Mouse (Mus musculus) heart, postnatal 0 days (tissue): ENCODE data around the gene Casz1. TPM values are rescaled to one million over a fixed set of nuclear protein-coding genes. Genes with fewer than 3 reads are reported as not detected.

Experiments used
- ATAC-seq: fragments of 200-750 bp; cut with Nextera tagmentation; 2 replicates; pipeline ENCODE4 v1.8.0; 2017; ENCODE audit warnings: low read depth, moderate number of reproducible peaks, moderate library complexity; ENCODE audit not compliant: insufficient read depth
- DNase-seq: peaks from one replicate; pipeline ENCODE4 v3.0.0-alpha.2; 2016; ENCODE audit warnings: low spot score
- H3K27ac ChIP-seq: fragments of 300-500 bp; sonication (generic); 2 replicates; pipeline ENCODE4 v1.5.1; 2014; ENCODE audit warnings: low read depth, mild to moderate bottlenecking
- H3K27me3 ChIP-seq: fragments of 300-500 bp; sonication (generic); 2 replicates; pipeline ENCODE4 v1.6.1; 2014; ENCODE audit warnings: low read length, mixed read lengths; ENCODE audit not compliant: control insufficient read depth, insufficient read depth
- H3K36me3 ChIP-seq: fragments of 300-500 bp; sonication (generic); replicated peaks from 2 replicates; pipeline ENCODE4 v1.6.1; 2014; ENCODE audit warnings: low read length, mixed read lengths; ENCODE audit not compliant: control insufficient read depth, insufficient read depth
- H3K4me1 ChIP-seq: fragments of 300-500 bp; sonication (generic); 2 replicates; pipeline ENCODE4 v1.6.1; 2014; ENCODE audit warnings: antibody characterized with exemption; ENCODE audit not compliant: control insufficient read depth, insufficient read depth
- H3K4me2 ChIP-seq: fragments of 300-500 bp; sonication (generic); 2 replicates; pipeline ENCODE4 v1.6.1; 2014; ENCODE audit warnings: low read depth, mild to moderate bottlenecking, low read length, moderate library complexity
- H3K4me3 ChIP-seq: fragments of 300-500 bp; sonication (generic); 2 replicates; pipeline ENCODE4 v1.5.1; 2014; ENCODE audit warnings: low read depth, low read length
- H3K9ac ChIP-seq: fragments of 300-500 bp; sonication (generic); replicated peaks from 2 replicates; pipeline ENCODE4 v1.6.1; 2014; ENCODE audit warnings: low read depth, low read length, mixed read lengths
- H3K9me3 ChIP-seq: fragments of 300-500 bp; sonication (generic); replicated peaks from 2 replicates; pipeline ENCODE4 v1.6.1; 2016; ENCODE audit warnings: low read length; ENCODE audit not compliant: control insufficient read depth
- CTCF ChIP-seq: IDR thresholded peaks from 2 replicates; pipeline ENCODE4 v1.5.1; 2016; ENCODE audit warnings: antibody characterized with exemption, control low read depth, low read depth
- EP300 ChIP-seq: IDR thresholded peaks from 2 replicates; pipeline ENCODE4 v1.6.1; 2016; ENCODE audit warnings: antibody characterized with exemption, low read depth
- WGBS: fragments of 180-500 bp; shearing (Covaris S2); extraction: QIAGEN DNeasy Blood & Tissue Kit; methylation state at CpG from one replicate; pipeline ENCODE4 v1.1.7; 2014; 5-methylcytosine and 5-hydroxymethylcytosine counted together
- polyA plus RNA-seq: library from polyadenylated mRNA; unstranded; fragments of >200 nt; fragmentation: Nextera tagmentation; extraction: Ambion mirVana; gene quantifications from 2 replicates; pipeline ENCODE4 v1.2.1, GENCODE M21; 2015
- total RNA-seq: library from RNA; depleted of rRNA; stranded (reverse); fragments of >200 nt; gene quantifications from 2 replicates; pipeline ENCODE4 v1.2.3, GENCODE M21; 2014; ENCODE audit warnings: low replicate concordance

The Casz1 gene
- total and polyA plus RNA-seq, 2 experiments from 2014 or later, result 16.4 to 42.6 TPM

DNA sequence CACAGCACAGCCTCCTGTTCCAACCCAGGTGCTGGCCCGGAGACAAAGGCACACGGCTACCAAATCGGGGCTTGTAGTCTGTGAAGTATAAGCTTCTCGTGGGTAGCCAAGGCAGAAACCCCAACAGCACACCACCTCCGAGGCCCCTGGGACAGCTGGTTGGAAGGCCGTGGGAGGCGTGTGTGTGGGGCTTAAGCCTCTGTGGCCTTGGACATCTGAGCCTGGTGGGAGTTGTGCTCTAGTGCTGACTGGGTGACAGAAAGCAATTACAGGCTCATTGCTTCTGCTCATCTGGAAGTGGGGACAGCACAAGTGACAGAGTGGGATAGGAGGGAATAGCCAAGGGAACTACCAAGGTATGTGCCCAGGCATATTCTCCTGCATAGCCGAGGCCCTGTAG is 119.7 kb downstream of the Casz1 start:
- TF ChIP-seq CTCF (no peak), EP300 (no peak)
- Histone ChIP-seq H3K27me3 (no peaks in the 10 kb centered on the region), H3K4me2 (no peak overlapping the region), H3K9ac (no peak overlapping the region), H3K9me3 (no peaks in the 10 kb centered on the region), H3K36me3 (peaks cover under 1% of the 10 kb centered on the region; the same call in 1 of the 2 replicates), H3K27ac (peak overlapping the region; percentile 17; the same call in 1 of the 2 replicates), H3K4me3 (no peak overlapping the region), H3K4me1 (peaks cover 45% of the 10 kb centered on the region)
- no peak for ATAC-seq
- DNase-seq, result no peak
- WGBS, result 46% methylated on average over 8 of the region's 8 CpGs

DNA sequence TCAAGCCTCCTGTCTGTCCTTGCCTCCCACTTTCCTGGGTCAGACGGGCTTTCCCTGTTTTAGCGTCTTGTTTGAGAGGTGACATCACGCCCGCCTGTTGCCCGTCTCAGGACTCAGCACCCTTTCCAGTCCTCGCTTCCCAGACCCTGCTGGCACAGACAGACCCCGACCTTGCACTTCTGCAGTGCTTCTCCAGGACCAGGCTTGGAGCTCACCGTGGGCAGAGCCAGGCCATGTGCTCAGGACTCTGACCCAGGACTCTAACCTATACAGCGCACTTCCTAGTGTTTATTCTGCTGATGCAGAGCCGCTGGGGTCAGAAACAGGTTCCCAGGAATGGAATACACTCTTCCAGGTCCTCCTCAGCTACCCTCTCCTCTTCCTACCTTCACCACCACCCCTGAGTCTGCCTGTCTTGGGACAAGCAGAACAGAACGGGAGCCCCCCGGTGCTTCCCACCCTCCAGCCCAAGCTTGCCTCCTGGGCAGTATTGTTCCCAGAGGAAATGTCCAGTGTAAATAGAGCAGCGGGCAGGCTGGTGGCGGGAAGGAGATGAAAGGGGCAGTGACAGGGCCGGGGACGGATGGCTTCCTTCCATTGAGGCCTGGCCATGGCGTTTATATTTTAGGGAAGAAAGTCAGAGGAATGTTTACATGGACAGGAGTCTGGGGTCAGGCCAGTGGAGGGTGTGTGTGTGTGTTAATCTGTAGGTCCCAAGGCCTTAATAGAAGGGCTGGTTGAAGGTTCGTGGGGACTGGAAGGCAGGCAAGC is 121.5 kb downstream of the Casz1 start:
- H3K27ac ChIP-seq, result peak overlapping the region; percentile 32
- TF ChIP-seq CTCF (no peak), EP300 (no peak)
- H3K9me3 ChIP-seq, result no peaks in the 10 kb centered on the region
- H3K36me3 ChIP-seq, result peaks cover 5% of the 10 kb centered on the region; the same call in 1 of the 2 replicates
- H3K9ac ChIP-seq, result peak overlapping the region; percentile 10; the same call in 1 of the 2 replicates
- WGBS, result 28% methylated on average over 18 of the region's 18 CpGs
- no peak for ATAC-seq
- no peak overlapping the region for H3K4me3 ChIP-seq
- H3K4me1 ChIP-seq, result peaks cover 53% of the 10 kb centered on the region
- DNase-seq, result no peak
- no peaks in the 10 kb centered on the region for H3K27me3 ChIP-seq
- no peak overlapping the region for H3K4me2 ChIP-seq

DNA sequence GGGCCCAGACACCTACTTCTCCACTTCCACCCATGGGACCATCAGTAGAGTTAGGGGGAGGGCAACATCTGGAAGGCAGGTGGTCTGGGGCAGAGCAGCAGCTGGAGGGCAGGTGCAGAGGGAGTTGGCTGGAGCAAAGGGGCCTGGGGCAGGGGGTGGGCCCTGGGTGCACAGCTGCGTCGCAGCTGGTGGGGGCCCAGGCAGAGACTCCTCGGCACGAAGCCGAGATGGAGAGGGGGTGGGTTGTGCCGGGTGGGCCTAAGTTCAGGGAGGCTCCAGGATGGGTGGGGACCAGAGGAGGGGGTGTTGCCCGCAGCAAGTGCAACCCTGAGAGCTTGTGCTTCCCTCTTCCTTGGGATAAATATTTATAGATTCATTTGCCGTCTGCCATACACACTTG is 122.2 kb downstream of the Casz1 start:
- no peak for ATAC-seq
- 17% methylated on average over 8 of the region's 8 CpGs for WGBS
- DNase-seq, result no peak
- Histone ChIP-seq H3K4me3 (no peak overlapping the region), H3K4me2 (no peak overlapping the region), H3K9ac (peak overlapping the region; percentile 10), H3K4me1 (peaks cover 60% of the 10 kb centered on the region), H3K27me3 (no peaks in the 10 kb centered on the region), H3K27ac (peak overlapping the region; percentile 32; the same call in 1 of the 2 replicates), H3K36me3 (peaks cover 5% of the 10 kb centered on the region; the same call in 1 of the 2 replicates), H3K9me3 (no peaks in the 10 kb centered on the region)
- TF ChIP-seq CTCF (no peak), EP300 (no peak)

DNA sequence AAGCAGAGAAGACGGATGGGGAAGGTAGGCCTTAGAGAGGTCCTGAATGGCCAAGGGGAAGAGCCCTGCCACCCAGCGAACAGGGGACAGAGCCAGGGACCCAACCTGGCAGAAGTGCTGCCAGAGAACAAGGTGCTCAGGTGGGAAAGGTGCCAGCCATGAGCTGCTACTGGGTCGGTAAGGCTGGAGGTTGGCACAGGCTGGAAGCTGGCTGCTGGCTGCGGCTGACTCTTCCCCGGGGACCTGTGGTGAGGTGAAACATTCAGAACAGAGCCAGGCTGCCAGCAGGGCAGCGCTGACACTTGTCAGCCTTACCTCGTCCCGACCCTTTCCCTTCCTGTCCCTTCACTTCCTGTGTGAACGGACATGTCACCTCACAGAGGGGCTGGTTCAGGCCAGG is 124.1 kb downstream of the Casz1 start:
- no peak overlapping the region for H3K9ac ChIP-seq
- DNase-seq (no peak), ATAC-seq (no peak)
- peaks cover 61% of the 10 kb centered on the region for H3K4me1 ChIP-seq
- no peak overlapping the region for H3K4me3 ChIP-seq
- H3K27me3 ChIP-seq, result no peaks in the 10 kb centered on the region
- H3K36me3 ChIP-seq, result peaks cover 13% of the 10 kb centered on the region
- 21% methylated on average over 9 of the region's 9 CpGs for WGBS
- H3K27ac ChIP-seq, result peak overlapping the region; percentile 65
- no peaks in the 10 kb centered on the region for H3K9me3 ChIP-seq
- TF ChIP-seq EP300 (no peak), CTCF (no peak)
- no peak overlapping the region for H3K4me2 ChIP-seq

DNA sequence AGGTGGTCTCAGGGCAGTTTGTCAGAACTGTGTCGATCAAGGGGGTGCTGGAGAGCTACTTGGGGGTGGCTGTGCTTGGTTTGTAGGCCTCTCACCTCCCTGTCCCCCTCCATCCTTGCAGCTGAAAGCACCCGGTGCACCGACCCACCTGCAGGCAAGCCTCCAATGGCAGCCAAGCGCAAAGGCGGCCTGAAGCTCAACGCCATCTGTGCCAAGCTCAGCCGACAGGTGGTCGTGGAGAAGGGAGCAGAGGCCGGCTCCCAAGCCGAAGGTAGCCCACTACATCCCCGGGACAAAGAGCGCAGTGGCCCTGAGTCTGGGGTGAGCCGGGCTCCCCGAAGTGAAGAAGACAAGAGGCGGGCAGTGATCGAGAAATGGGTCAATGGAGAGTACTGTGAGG is 124.6 kb downstream of the Casz1 start:
- DNase-seq, result no peak
- H3K4me2 ChIP-seq, result no peak overlapping the region
- no peak overlapping the region for H3K4me3 ChIP-seq
- peaks cover 19% of the 10 kb centered on the region for H3K36me3 ChIP-seq
- no peak for ATAC-seq
- 0 out of 2 replicates have a peak overlapping the region, but pooled peaks have one; percentile 65 for H3K27ac ChIP-seq
- 92% methylated on average over 16 of the region's 16 CpGs for WGBS
- H3K27me3 ChIP-seq, result no peaks in the 10 kb centered on the region
- no peak overlapping the region for H3K9ac ChIP-seq
- peaks cover 60% of the 10 kb centered on the region for H3K4me1 ChIP-seq
- TF ChIP-seq EP300 (no peak), CTCF (no peak)
- no peaks in the 10 kb centered on the region for H3K9me3 ChIP-seq
